Mouse (Mus musculus) macrophage (primary cell): Measurements from ENCODE around the gene Rnf181. TPM values are rescaled to one million over a fixed set of nuclear protein-coding genes. Genes with fewer than 3 reads are reported as not detected.

Experiments used
- H3K27ac ChIP-seq: fragments of 350-480 bp; formaldehyde crosslinking; 2 replicates; pipeline ENCODE4 v1.9.0; 2021
- H3K36me3 ChIP-seq: fragments of 350-480 bp; formaldehyde crosslinking; 2 replicates; pipeline ENCODE4 v1.9.0; 2021; ENCODE audit errors: inconsistent target
- H3K4me3 ChIP-seq: fragments of 350-480 bp; formaldehyde crosslinking; 2 replicates; pipeline ENCODE4 v1.9.0; 2021; ENCODE audit errors: inconsistent target
- H3K79me2 ChIP-seq: fragments of 350-480 bp; formaldehyde crosslinking; 2 replicates; pipeline ENCODE4 v1.9.0; 2021; ENCODE audit errors: inconsistent target
- WGBS: methylation state at CpG from one replicate; pipeline ENCODE4 v1.1.7; 2026; ENCODE audit warnings: inconsistent platforms; ENCODE audit not compliant: missing documents; 5-methylcytosine and 5-hydroxymethylcytosine counted together
- polyA plus RNA-seq: library from polyadenylated mRNA; stranded (reverse); fragments of 250-400 nt; gene quantifications from 3 replicates; pipeline ENCODE4 v1.2.4, GENCODE M21; 2018; ENCODE audit warnings: inconsistent platforms

Gene Rnf181
- polyA plus RNA-seq, 1 experiment from 2014 or later: 89.0 TPM

DNA sequence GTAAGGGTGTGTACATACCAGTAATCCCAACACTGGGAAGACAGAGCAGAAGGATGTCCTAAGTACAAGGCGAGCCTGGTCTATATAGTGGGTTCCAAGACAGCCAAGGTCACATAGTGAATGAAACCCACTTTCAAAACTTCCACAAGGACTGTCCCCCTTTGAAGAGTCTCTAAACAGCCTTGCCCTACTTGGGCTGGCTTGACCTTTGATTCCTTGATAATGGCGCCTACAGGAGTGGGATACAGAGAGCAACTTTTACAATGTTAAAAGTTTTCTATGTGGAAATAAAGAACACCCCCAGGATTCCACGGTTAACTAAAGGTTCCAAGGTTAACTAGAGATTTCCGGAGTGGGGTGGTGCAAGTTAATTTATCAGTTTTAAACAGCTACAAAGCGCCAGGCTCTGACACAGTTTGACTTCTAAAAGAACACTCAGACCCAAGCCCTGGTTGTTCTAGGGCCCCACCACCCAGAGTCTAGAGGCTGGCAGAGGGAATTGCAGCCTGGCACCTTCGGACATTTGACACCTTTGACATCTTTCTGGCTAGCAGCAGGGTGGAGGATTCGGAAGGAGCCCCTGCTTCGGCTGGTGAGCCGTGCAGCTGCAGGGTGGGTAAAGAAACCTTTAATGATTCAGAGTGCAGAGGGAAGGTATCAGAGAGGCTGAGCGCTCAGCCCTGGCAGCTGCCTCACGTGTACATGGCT is 6.7 kb downstream of the Rnf181 start:
- peaks cover 20% of the 10 kb centered on the region for H3K79me2 ChIP-seq
- WGBS: 94% methylated on average over 11 of the region's 11 CpGs
- no peak overlapping the region for H3K4me3 ChIP-seq
- peaks cover 17% of the 10 kb centered on the region; the same call in 1 of the 2 replicates for H3K36me3 ChIP-seq
- H3K27ac ChIP-seq: no peak overlapping the region

DNA sequence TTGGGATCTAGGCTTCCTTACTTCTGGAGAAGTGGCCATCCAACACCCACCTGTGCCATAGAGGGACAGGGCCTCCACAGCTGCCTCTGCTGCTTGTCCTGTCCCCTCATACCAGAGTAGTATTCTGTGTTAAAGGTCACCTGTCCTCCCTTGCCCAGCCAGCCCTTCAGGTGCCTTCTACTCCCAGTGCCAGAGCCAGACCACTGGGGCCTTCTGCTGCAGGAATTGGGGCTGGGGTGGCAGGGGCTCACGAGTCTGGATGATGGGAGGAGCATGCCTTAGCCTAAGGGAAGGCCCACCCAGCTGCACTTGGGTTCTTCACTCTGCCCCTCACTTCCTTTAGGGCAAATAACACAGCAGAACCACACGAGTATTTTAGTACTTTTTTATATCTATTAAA is 7.4 kb downstream of the Rnf181 start:
- H3K4me3 ChIP-seq: no peak overlapping the region
- H3K27ac ChIP-seq: no peak overlapping the region
- H3K36me3 ChIP-seq: peaks cover 17% of the 10 kb centered on the region; the same call in 1 of the 2 replicates
- peaks cover 20% of the 10 kb centered on the region for H3K79me2 ChIP-seq
- WGBS: 86% methylated on average over 2 of the region's 2 CpGs

DNA sequence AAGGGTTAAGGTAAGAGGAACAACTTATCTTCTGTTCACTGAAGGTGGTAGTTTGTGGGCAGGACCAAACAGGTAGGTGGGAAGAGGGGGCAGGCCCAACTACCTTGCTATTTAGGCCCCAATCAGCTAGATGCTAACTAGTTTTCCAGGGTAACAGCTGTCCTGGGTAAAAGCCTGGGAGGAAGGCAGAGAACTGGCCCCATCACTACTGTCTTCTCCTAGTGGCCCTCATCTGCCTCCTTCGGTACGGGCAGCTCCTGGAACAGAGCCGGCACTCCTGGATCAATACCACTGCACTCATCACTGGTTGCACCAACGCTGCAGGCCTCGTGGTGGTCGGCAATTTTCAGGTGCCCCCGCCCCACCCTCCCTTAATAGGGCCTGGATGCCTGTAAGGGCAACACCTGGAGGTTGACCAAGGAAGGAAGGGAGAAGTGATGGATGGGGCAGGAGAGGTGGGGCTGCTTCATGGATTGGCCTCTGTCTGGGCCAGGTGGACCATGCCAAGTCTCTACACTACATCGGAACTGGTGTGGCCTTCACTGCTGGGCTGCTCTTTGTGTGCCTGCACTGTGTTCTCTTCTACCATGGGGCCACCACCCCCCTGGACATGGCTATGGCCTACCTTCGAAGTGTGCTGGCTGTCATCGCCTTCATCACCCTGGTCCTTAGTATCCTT is 8.5 kb downstream of the Rnf181 start:
- Histone ChIP-seq H3K79me2 (peaks cover 20% of the 10 kb centered on the region), H3K27ac (no peak overlapping the region), H3K36me3 (peaks cover 17% of the 10 kb centered on the region; the same call in 1 of the 2 replicates), H3K4me3 (no peak overlapping the region)
- 94% methylated on average over 9 of the region's 10 CpGs for WGBS

DNA sequence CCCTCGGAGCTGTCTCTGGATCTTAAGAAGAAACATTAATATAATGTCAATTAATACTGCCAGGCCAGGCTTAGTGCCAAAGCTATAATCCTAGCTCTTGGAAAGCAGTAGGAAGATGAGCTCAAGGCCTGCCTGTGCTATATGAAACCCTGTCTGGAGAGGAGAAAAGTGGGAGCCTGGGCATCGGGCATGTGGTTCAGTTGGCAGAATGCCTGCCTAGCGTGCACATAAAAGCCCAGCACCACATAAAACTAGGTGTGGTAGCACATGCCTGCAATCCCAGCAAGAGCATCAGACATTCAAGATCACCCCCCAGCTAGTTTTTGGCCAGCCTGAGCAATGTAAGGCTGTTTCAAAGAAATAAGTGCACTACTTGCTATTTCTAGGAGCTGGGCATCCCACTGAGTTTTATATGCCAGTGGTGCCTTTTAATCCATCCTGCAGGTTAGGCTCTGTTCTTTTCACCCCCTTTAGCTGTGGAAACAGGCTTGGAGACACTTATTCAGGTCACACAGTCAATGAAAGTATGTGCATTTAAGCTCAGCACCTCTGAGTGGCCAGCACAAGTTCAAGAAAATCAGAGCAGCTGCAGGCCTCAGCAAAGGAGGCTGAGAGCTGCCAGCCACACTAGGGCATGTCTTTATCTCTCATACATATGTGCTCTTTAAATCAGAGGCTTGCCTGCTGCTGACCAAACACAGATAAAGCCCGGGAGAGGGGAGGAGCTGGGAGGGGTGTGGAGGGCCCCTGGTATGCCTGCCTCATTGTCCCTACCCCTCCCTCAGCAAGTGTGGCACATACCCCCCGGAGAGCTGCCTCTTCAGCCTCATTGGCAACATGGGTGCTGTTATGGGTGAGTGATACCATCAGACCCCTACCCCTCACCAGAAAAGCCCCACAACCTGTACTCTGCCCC is 9.3 kb downstream of the Rnf181 start:
- WGBS: 98% methylated on average over 5 of the region's 5 CpGs
- no peak overlapping the region for H3K27ac ChIP-seq
- H3K4me3 ChIP-seq: no peak overlapping the region
- peaks cover 17% of the 10 kb centered on the region; the same call in 1 of the 2 replicates for H3K36me3 ChIP-seq
- H3K79me2 ChIP-seq: peaks cover 26% of the 10 kb centered on the region

DNA sequence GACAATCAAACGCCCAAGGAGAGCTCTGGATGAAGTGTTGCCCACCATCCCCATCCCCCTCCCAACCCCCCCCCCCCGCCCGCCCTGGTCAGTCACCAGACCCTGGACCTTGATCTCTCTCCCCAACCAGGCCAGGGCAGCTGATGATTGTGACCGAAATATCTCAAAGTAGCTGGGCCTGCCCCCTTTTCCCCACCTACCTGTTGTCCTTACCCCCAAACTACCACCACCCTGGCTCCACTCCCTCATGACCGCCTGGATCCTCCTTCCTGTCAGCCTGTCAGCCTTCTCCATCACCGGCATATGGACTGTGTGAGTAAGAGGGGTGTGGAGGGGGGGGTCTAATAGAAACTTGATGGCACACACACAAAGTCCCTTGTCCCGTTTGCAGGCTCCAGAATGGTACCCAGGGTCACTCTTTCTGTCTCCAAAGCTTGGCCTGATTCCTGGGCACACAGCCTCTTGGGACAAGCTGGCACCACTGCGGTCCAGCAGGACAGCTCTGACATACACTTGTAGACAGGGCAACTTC is 10.7 kb downstream of the Rnf181 start:
- H3K27ac ChIP-seq: no peak overlapping the region
- WGBS: 77% methylated on average over 7 of the region's 8 CpGs
- peak overlapping the region; percentile 14; the same call in 1 of the 2 replicates for H3K4me3 ChIP-seq
- H3K36me3 ChIP-seq: peaks cover 17% of the 10 kb centered on the region; the same call in 1 of the 2 replicates
- peaks cover 28% of the 10 kb centered on the region for H3K79me2 ChIP-seq

DNA sequence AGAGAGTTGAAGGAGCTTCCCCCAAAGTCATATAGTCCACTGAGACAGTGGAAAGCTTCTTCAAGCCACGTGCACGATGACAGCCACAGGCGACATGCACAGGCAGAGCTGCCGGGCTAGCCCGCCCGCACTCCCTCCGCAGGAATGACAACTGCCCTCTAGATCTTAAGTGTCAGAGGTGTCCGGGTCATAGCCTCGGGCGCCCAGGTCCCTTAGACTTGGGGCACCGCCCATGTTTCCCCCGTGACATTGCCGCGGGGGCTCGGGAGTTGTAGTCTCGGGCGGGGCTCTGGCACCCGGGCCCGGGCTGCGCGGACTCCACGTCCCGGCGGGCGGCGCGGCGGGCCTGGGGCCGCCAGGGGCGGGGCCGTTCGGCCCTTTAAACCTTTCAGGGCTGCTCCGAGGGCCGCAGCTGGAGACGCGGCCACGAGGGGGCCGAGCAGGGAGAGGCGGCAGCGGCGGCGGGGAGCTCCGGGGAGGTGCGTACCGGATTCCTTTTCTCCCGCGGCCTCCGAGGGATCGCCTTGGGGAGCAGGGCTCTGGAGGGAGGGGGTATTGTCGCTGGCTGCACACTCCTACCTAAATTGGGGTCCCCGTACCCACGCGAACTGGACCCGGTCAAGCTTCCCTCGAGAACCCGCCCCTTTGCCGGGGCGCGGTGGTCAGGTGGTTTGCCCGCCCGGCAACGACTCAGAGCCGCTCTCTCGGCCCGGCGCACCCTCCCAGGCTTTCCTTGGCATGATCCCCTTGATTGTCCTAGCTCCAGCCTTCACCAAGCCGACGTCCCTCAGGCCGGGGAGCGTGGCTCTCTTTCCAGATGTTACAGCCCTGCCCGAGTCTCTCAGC is 11.5 kb downstream of the Rnf181 start, which contains the start of gene Tmem150a:
TSS of gene Tmem150a (plus strand) at position 382 of the 846 bp plus-strand sequence.
- Histone ChIP-seq H3K4me3 (peak within 1 kb of the TSS; percentile 30), H3K27ac (no peak within 1 kb of the TSS), H3K36me3 (peaks cover 21% of the 10 kb centered on the region; the same call in 1 of the 2 replicates), H3K79me2 (peaks cover 28% of the 10 kb centered on the region)
- 1% methylated on average over 50 of the region's 71 CpGs for WGBS

DNA sequence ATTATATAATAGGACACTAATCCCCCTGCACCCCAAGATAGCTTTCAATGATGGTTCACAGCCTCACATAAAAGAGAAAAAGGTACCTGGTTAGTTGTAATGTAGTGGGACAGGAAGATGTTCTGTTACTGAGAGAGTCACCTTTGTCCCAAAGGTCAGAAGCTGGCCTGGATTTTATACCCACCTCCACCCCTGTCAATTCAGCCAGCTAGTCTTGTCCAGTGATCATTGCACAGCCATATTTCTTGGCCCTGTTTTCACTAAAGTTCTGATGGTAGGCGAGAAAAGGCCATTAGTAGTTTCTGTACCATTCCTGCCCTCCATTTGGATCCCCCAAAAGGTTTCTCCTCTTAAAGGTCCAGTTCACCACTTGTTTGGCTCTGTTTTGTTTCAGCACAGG is 12.7 kb downstream of the Rnf181 start:
- no peak overlapping the region for H3K27ac ChIP-seq
- H3K36me3 ChIP-seq: peaks cover 10% of the 10 kb centered on the region; the same call in 1 of the 2 replicates
- 93% methylated on average over 1 of the region's 1 CpGs for WGBS
- no peak overlapping the region for H3K4me3 ChIP-seq
- peaks cover 28% of the 10 kb centered on the region for H3K79me2 ChIP-seq

DNA sequence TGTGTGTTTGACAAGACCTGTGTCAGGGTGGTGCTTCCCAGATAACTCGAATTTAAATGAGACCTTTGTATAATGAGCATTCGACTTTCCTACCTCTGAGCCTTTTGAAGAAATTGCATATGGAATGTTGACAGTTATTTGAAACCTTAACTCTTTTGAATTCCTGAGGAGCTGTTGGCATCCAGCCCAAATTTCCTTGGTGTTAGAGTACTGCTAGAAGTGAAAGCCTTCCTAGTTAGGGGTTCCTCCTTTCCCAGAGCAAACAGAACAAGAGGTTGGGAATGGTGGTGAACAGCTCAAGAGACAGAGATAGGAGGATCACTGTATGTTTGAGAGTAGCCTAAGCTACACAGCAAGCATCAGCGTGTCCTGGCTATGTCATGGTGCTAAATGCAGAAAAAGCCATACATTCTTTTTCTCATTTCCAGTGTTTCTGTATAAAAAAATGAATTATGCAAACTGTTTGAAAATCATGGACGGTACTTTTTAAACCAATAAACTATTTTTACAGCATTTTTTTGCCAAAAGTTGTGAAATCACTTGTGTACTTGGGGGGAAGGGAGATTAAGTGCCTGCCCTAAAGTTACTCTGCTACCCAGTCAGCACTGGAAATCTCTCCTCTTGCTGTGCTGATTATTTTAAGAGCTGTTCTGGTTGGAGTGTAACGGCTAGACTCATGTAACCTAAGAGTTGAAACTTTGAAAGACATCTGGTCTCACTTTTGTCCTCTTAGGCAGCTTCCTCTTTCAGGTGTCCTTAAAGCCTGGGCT is 13.9 kb downstream of the Rnf181 start:
- H3K4me3 ChIP-seq: no peak overlapping the region
- H3K27ac ChIP-seq: no peak overlapping the region
- peaks cover 8% of the 10 kb centered on the region; the same call in 1 of the 2 replicates for H3K36me3 ChIP-seq
- 58% methylated on average over 5 of the region's 5 CpGs for WGBS
- peaks cover 41% of the 10 kb centered on the region for H3K79me2 ChIP-seq

DNA sequence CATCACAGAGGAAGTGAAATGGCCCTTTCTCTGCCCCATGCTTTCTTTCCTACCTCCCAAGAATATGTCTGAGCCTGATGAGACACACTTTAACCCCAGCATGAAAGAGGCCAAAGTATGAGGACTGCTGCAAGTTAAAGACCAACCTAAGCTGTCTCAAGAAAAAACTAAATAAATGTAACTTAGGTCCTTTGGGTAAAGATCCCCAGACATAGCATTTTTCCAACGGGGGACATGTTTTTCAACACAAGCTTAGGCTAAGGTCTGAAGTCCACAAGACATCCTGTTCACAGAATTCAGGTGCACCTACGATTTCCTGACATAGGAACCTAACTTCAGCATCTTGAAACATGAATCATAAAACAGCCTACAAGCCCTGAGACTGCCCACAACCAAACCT is 16.5 kb downstream of the Rnf181 start:
- no peak overlapping the region for H3K4me3 ChIP-seq
- WGBS: 83% methylated on average over 2 of the region's 2 CpGs
- peaks cover 43% of the 10 kb centered on the region for H3K79me2 ChIP-seq
- H3K36me3 ChIP-seq: peaks cover 8% of the 10 kb centered on the region; the same call in 1 of the 2 replicates
- peak overlapping the region; percentile 63 for H3K27ac ChIP-seq

DNA sequence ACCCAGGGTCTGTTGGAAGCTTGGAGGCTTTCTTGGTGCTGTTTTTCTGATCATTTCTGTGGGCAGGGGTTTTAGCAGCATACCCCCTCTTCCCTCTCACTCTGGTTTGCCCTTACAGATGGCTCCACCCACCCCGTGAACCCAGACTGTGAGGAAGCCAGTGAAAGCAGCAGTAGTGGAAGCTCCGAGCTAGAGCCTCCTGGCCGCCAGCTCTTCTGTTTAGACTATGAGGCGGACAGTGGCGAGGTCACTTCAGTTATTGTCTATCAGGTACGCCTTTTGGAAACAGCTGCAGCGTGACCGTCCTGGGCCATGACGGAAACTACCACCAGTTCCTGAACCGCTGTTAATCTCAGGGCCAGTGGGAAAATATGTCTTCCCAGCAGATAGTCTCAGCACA is 18.3 kb downstream of the Rnf181 start:
- Histone ChIP-seq H3K27ac (peak overlapping the region; percentile 63), H3K4me3 (peak overlapping the region; percentile 58), H3K36me3 (peaks cover 8% of the 10 kb centered on the region; the same call in 1 of the 2 replicates), H3K79me2 (peaks cover 56% of the 10 kb centered on the region)
- 63% methylated on average over 10 of the region's 10 CpGs for WGBS

DNA sequence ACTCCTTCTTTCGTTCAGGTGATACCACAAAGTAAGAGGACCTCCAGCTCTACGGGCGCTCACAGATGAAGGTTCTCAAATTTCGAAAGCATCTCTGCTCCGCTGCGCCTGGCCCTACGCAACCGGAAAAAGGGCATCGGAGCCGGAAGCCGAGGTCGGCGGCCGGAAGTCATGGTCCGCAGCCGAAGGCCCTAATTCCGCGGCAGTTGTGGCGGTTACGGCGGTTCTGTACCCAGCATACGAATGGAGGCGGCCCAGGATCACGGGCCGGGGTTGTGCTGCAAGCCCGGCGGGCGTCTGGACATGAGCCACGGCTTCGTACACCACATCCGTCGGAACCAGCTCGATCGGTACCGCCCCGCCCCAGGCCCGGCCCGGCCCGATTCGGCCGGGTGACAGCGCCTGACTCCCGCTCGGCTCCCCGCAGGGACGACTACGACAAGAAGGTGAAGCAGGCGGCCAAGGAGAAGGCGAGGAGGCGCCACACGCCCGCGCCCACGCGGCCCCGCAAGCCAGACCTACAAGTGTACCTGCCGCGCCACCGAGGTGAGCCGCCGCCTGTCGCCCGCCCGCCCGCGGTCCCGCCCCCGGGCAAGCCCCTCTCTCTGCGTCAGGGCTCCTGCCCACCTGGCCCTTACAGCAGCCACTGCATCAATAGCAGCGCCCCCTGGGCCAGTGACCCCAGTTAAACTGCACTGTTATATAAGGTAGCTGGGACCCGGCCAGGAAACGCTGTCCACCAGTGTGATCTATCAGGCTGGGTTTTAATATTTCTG is 19.4 kb downstream of the Rnf181 start, which contains the start of gene 0610030E20Rik:
TSS of gene 0610030E20Rik (plus strand) at position 152 of the 776 bp plus-strand sequence.
- Histone ChIP-seq H3K4me3 (peak within 1 kb of the TSS; percentile 58), H3K79me2 (peaks cover 59% of the 10 kb centered on the region), H3K36me3 (peaks cover 8% of the 10 kb centered on the region; the same call in 1 of the 2 replicates), H3K27ac (peak within 1 kb of the TSS; percentile 63)
- 1% methylated on average over 71 of the region's 72 CpGs for WGBS

DNA sequence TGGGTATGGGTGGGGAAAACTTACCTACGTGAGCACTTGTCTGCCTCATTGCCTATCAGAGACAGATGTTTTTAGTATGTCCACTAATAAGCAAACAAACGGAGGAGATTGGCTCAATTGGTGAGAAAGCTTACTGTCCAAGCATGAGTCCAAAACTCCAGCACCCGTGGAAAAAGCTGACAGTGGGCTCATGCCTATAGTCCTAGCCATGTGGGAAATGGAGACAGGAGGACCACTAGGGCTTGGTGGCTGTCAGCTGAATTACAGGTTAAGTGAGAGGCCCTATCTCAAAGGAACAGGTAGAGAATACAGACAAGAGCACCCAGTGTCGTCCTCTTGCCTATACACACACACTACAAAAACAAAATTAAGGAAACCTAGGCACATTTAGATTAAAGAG is 20.5 kb downstream of the Rnf181 start:
- H3K79me2 ChIP-seq: peaks cover 59% of the 10 kb centered on the region
- WGBS: 91% methylated on average over 4 of the region's 4 CpGs
- peaks cover 8% of the 10 kb centered on the region; the same call in 1 of the 2 replicates for H3K36me3 ChIP-seq
- no peak overlapping the region for H3K4me3 ChIP-seq
- no peak overlapping the region for H3K27ac ChIP-seq
